Mouse (Mus musculus) embryonic facial prominence, embryonic 12.5 days (tissue): ENCODE data around the gene Calca. TPM values are rescaled to one million over a fixed set of nuclear protein-coding genes. Genes with fewer than 3 reads are reported as not detected.
A peak's percentile ranks its signal among the peaks of the same experiment; 100 is the strongest.
"Not testable (repeated sequence)": the region's sequence is repeated elsewhere in the genome, so short reads cannot be mapped to it uniquely, and the experiment has no call there.

ENCODE experiments used
- ATAC-seq: fragments of 200-750 bp; cut with Nextera tagmentation; 2 replicates; pipeline ENCODE4 v1.8.0; 2017; ENCODE audit not compliant: insufficient number of reproducible peaks, insufficient read depth, low FRiP score, low TSS enrichment
- H3K27ac ChIP-seq: fragments of 300-500 bp; sonication (generic); 2 replicates; pipeline ENCODE4 v1.5.1; 2016; ENCODE audit warnings: mild to moderate bottlenecking
- H3K27me3 ChIP-seq: fragments of 300-500 bp; sonication (generic); 2 replicates; pipeline ENCODE4 v1.6.1; 2016; ENCODE audit warnings: mild to moderate bottlenecking, moderate library complexity
- H3K36me3 ChIP-seq: fragments of 300-500 bp; sonication (generic); 2 replicates; pipeline ENCODE4 v1.6.1; 2016; ENCODE audit warnings: mild to moderate bottlenecking
- H3K4me1 ChIP-seq: fragments of 300-500 bp; sonication (generic); 2 replicates; pipeline ENCODE4 v1.6.1; 2016
- H3K4me2 ChIP-seq: fragments of 300-500 bp; sonication (generic); replicated peaks from 2 replicates; pipeline ENCODE4 v1.6.1; 2016; ENCODE audit warnings: mild to moderate bottlenecking, moderate library complexity
- H3K4me3 ChIP-seq: fragments of 300-500 bp; sonication (generic); 2 replicates; pipeline ENCODE4 v1.5.1; 2016; ENCODE audit warnings: mild to moderate bottlenecking
- H3K9ac ChIP-seq: fragments of 300-500 bp; sonication (generic); 2 replicates; pipeline ENCODE4 v1.6.1; 2016; ENCODE audit warnings: mild to moderate bottlenecking, moderate library complexity
- H3K9me3 ChIP-seq: fragments of 300-500 bp; sonication (generic); 2 replicates; pipeline ENCODE4 v1.6.1; 2016; ENCODE audit warnings: mild to moderate bottlenecking, moderate library complexity
- WGBS: fragments of 180-500 bp; shearing (Covaris S2); methylation state at CpG from one replicate; pipeline ENCODE4 v1.1.7; 2016; 5-methylcytosine and 5-hydroxymethylcytosine counted together
- polyA plus RNA-seq: library from polyadenylated mRNA; unstranded; fragments of >200 nt; fragmentation: Nextera tagmentation; extraction: Ambion mirVana; gene quantifications from 2 replicates; pipeline ENCODE4 v1.2.1, GENCODE M21; 2016

The Calca gene
- 23.6 and 25.7 TPM in 2 replicates for polyA plus RNA-seq

- 0% methylated on average over 12 of the region's 12 CpGs for WGBS
- Histone ChIP-seq H3K9me3 (no peaks in the 10 kb centered on the region), H3K27ac (no peak within 1 kb of the TSS), H3K36me3 (no peaks in the 10 kb centered on the region), H3K27me3 (peaks cover 27% of the 10 kb centered on the region), H3K4me3 (peak within 1 kb of the TSS; percentile 35), H3K4me1 (peaks cover 4% of the 10 kb centered on the region; the same call in 1 of the 2 replicates), H3K4me2 (peak within 1 kb of the TSS; percentile 86), H3K9ac (no peak within 1 kb of the TSS; the same call in 1 of the 2 replicates)
- 0 out of 2 replicates have a peak, but pooled peaks have one; percentile 22 for ATAC-seq
Measured at GRCm38 (mm10) chr7:114636102-114636501, at the start of gene Calca. Calca (minus strand) TSS chr7:114636357.

GRCm38 (mm10) chr7:114672697-114673096, 36.5 kb upstream of the Calca start:
- Histone ChIP-seq H3K27me3 (no peaks in the 10 kb centered on the region), H3K9ac (no peak overlapping the region), H3K4me3 (no peak overlapping the region), H3K4me2 (no peak overlapping the region), H3K4me1 (no peaks in the 10 kb centered on the region), H3K36me3 (no peaks in the 10 kb centered on the region), H3K27ac (no peak overlapping the region), H3K9me3 (no peaks in the 10 kb centered on the region)
- 26% methylated on average over 2 of the region's 2 CpGs for WGBS
- no peak for ATAC-seq

- Histone ChIP-seq H3K9me3 (no peaks in the 10 kb centered on the region), H3K4me1 (no peaks in the 10 kb centered on the region), H3K9ac (no peak overlapping the region), H3K4me2 (no peak overlapping the region), H3K36me3 (no peaks in the 10 kb centered on the region), H3K27ac (no peak overlapping the region), H3K4me3 (no peak overlapping the region), H3K27me3 (no peaks in the 10 kb centered on the region)
- WGBS: 71% methylated on average over 1 of the region's 1 CpGs
- ATAC-seq: no peak
Measured at GRCm38 (mm10) chr7:114671405-114671804, 35.2 kb upstream of the Calca start.

- no peaks in the 10 kb centered on the region for H3K27me3 ChIP-seq
- H3K4me2 ChIP-seq: no peak overlapping the region
- H3K4me1 ChIP-seq: no peaks in the 10 kb centered on the region
- no peaks in the 10 kb centered on the region for H3K36me3 ChIP-seq
- H3K27ac ChIP-seq: no peak overlapping the region
- ATAC-seq: no peak
- H3K9ac ChIP-seq: no peak overlapping the region
- 56% methylated on average over 3 of the region's 3 CpGs for WGBS
- H3K9me3 ChIP-seq: no peaks in the 10 kb centered on the region
- no peak overlapping the region for H3K4me3 ChIP-seq
Measured at GRCm38 (mm10) chr7:114649730-114650129, 13.6 kb upstream of the Calca start.

GRCm38 (mm10) chr7:114648791-114649190, 12.6 kb upstream of the Calca start:
- Histone ChIP-seq H3K4me3 (no peak overlapping the region), H3K27me3 (no peaks in the 10 kb centered on the region), H3K27ac (no peak overlapping the region), H3K4me1 (no peaks in the 10 kb centered on the region), H3K9ac (no peak overlapping the region), H3K4me2 (no peak overlapping the region), H3K9me3 (no peaks in the 10 kb centered on the region), H3K36me3 (no peaks in the 10 kb centered on the region)
- 61% methylated on average over 3 of the region's 3 CpGs for WGBS
- ATAC-seq: no peak

GRCm38 (mm10) chr7:114635569-114636101, 522 bp downstream of the Calca start:
- H3K27me3 ChIP-seq: peaks cover 27% of the 10 kb centered on the region
- H3K4me3 ChIP-seq: peak overlapping the region; percentile 35
- H3K4me1 ChIP-seq: peaks cover 4% of the 10 kb centered on the region; the same call in 1 of the 2 replicates
- WGBS: under 1% methylated on average over 20 of the region's 20 CpGs
- peak overlapping the region; percentile 86 for H3K4me2 ChIP-seq
- H3K36me3 ChIP-seq: no peaks in the 10 kb centered on the region
- H3K9me3 ChIP-seq: no peaks in the 10 kb centered on the region
- H3K9ac ChIP-seq: no peak overlapping the region; the same call in 1 of the 2 replicates
- no peak overlapping the region for H3K27ac ChIP-seq
- ATAC-seq: 0 out of 2 replicates have a peak, but pooled peaks have one; percentile 56

GRCm38 (mm10) chr7:114634386-114634785, 1.8 kb downstream of the Calca start:
- Histone ChIP-seq H3K36me3 (no peaks in the 10 kb centered on the region), H3K4me3 (no peak overlapping the region), H3K27me3 (peaks cover 27% of the 10 kb centered on the region), H3K9me3 (no peaks in the 10 kb centered on the region), H3K4me2 (no peak overlapping the region), H3K4me1 (peaks cover 4% of the 10 kb centered on the region; the same call in 1 of the 2 replicates), H3K9ac (no peak overlapping the region; the same call in 1 of the 2 replicates), H3K27ac (no peak overlapping the region)
- no peak for ATAC-seq
- WGBS: 70% methylated on average over 7 of the region's 7 CpGs

GRCm38 (mm10) chr7:114625966-114626365, 10.2 kb downstream of the Calca start:
- no peak for ATAC-seq
- Histone ChIP-seq H3K27me3 (no peaks in the 10 kb centered on the region), H3K4me2 (no peak overlapping the region), H3K4me1 (no peaks in the 10 kb centered on the region), H3K9me3 (no peaks in the 10 kb centered on the region), H3K27ac (no peak overlapping the region), H3K36me3 (no peaks in the 10 kb centered on the region), H3K9ac (no peak overlapping the region), H3K4me3 (no peak overlapping the region)
- 94% methylated on average over 3 of the region's 3 CpGs for WGBS

GRCm38 (mm10) chr7:114616759-114617158, 19.4 kb downstream of the Calca start:
- H3K36me3 ChIP-seq: no peaks in the 10 kb centered on the region
- no peaks in the 10 kb centered on the region for H3K4me1 ChIP-seq
- no peak for ATAC-seq
- H3K27me3 ChIP-seq: no peaks in the 10 kb centered on the region
- H3K9ac ChIP-seq: no peak overlapping the region
- no peak overlapping the region for H3K4me2 ChIP-seq
- 96% methylated on average over 6 of the region's 6 CpGs for WGBS
- H3K27ac ChIP-seq: no peak overlapping the region
- no peak overlapping the region for H3K4me3 ChIP-seq
- H3K9me3 ChIP-seq: no peaks in the 10 kb centered on the region

- H3K27me3 ChIP-seq, H3K4me2 ChIP-seq, H3K36me3 ChIP-seq, ATAC-seq, H3K9ac ChIP-seq, H3K4me1 ChIP-seq, H3K4me3 ChIP-seq, H3K9me3 ChIP-seq, H3K27ac ChIP-seq: not testable (repeated sequence)
- 88% methylated on average over 8 of the region's 8 CpGs for WGBS
Measured at GRCm38 (mm10) chr7:114594391-114594790, 41.8 kb downstream of the Calca start.

GRCm38 (mm10) chr7:114582441-114582840, 53.7 kb downstream of the Calca start:
- no peak for ATAC-seq
- H3K9me3 ChIP-seq: no peaks in the 10 kb centered on the region

More at GRCm38 (mm10) chr7:114582441-114582840, 53.7 kb downstream of the Calca start:
- Histone ChIP-seq H3K36me3 (no peaks in the 10 kb centered on the region), H3K4me1 (no peaks in the 10 kb centered on the region), H3K9ac (no peak overlapping the region), H3K27me3 (no peaks in the 10 kb centered on the region), H3K4me2 (no peak overlapping the region), H3K4me3 (no peak overlapping the region), H3K27ac (no peak overlapping the region)
- WGBS: 37% methylated on average over 2 of the region's 2 CpGs
